Mouse (Mus musculus): ENCODE measurements around the gene Pqbp1.

Pqbp1 gene

GRCm38 (mm10) chrX:7878007-7878419 lies 21.1 kb downstream of the Pqbp1 start, which contains the start of gene Pim2:
Gene Pim2 (plus strand): TSS chrX:7878262.
- peak; percentile 87 for DNase-seq

- no peak for DNase-seq
These were observed 29.2 kb downstream of the Pqbp1 start for GRCm38 (mm10) chrX:7869826-7870225.

GRCm38 (mm10) chrX:7868506-7868905 lies 30.6 kb downstream of the Pqbp1 start:
- no peak for DNase-seq

- no peak for DNase-seq
These were observed 31.9 kb downstream of the Pqbp1 start for GRCm38 (mm10) chrX:7867141-7867540.

GRCm38 (mm10) chrX:7865786-7866185 lies 33.3 kb downstream of the Pqbp1 start:
- no peak for DNase-seq

GRCm38 (mm10) chrX:7865343-7865742 lies 33.7 kb downstream of the Pqbp1 start:
- DNase-seq, result peak; percentile 23

- DNase-seq, result no peak
These were observed 34.5 kb downstream of the Pqbp1 start for GRCm38 (mm10) chrX:7864551-7864950.

GRCm38 (mm10) chrX:7863181-7863580 lies 35.9 kb downstream of the Pqbp1 start:
- DNase-seq, result no peak

- DNase-seq, result no peak
These were observed 39.8 kb downstream of the Pqbp1 start for GRCm38 (mm10) chrX:7859191-7859753.

GRCm38 (mm10) chrX:7854578-7854977 lies 44.5 kb downstream of the Pqbp1 start:
- peak; percentile 44 for DNase-seq

GRCm38 (mm10) chrX:7847845-7848244 lies 51.2 kb downstream of the Pqbp1 start:
- no peak for DNase-seq

Measured in thymus, postnatal 25 days (tissue).